Mouse (Mus musculus) embryonic fibroblast, embryonic 13.5 days (primary cell): ENCODE results near the gene Actc1.

Experiments used
- CTCF ChIP-seq: IDR thresholded peaks from 2 replicates; pipeline ENCODE4 v1.5.1; 2011; ENCODE audit warnings: mild to moderate bottlenecking, control low read depth, low read length, moderate library complexity, borderline replicate concordance; ENCODE audit not compliant: insufficient read depth
- POLR2A ChIP-seq: IDR thresholded peaks from 2 replicates; pipeline ENCODE4 v1.6.1; 2011; ENCODE audit warnings: low read depth, mild to moderate bottlenecking, control low read depth, low read length, moderate library complexity

GRCm38 (mm10) chr2:114047960-114048611, 5.3 kb downstream of the Actc1 start:
- TF ChIP-seq CTCF, result no peak
- no peak for TF ChIP-seq POLR2A
